Mouse (Mus musculus): ENCODE results near the gene Tradd. TPM values are rescaled to one million over a fixed set of nuclear protein-coding genes. Genes with fewer than 3 reads are reported as not detected.

The Tradd gene
- polyA plus RNA-seq (2015; fragmentation: Nextera tagmentation; extraction: Ambion mirVana) = 29.8 and 30.8 TPM in 2 replicates

GRCm38 (mm10) chr8:105264024-105264982 lies at the start of gene Tradd, which contains the start of gene Fbxl8:
TSS of gene Tradd (minus strand) at chr8:105264609.
TSS of gene Fbxl8 (plus strand) at chr8:105264648.

GRCm38 (mm10) chr8:105305211-105306145 lies 41.1 kb upstream of the Tradd start, which contains the start of gene Elmo3:
TSS of gene Elmo3 (plus strand) at chr8:105305601.

GRCm38 (mm10) chr8:105297511-105298192 lies 33.2 kb upstream of the Tradd start, which contains the start of gene E2f4:
TSS of gene E2f4 (plus strand) at chr8:105297663.

GRCm38 (mm10) chr8:105295895-105296573 lies 31.6 kb upstream of the Tradd start, which contains the start of gene Exoc3l:
TSS of gene Exoc3l (minus strand) at chr8:105296101.

GRCm38 (mm10) chr8:105289805-105290460 lies 25.5 kb upstream of the Tradd start, which contains the start of gene 4931428F04Rik:
TSS of gene 4931428F04Rik (minus strand) at chr8:105289864.

GRCm38 (mm10) chr8:105275840-105276239 lies 11.4 kb upstream of the Tradd start, which contains the start of gene Nol3:
TSS of gene Nol3 (plus strand) at chr8:105276140.

GRCm38 (mm10) chr8:105269461-105269947 lies 5.1 kb upstream of the Tradd start, which contains the start of gene Hsf4:
TSS of gene Hsf4 (plus strand) at chr8:105269801.

GRCm38 (mm10) chr8:105254966-105255350 lies 9.5 kb downstream of the Tradd start, which contains the start of gene B3gnt9:
TSS of gene B3gnt9 (minus strand) at chr8:105255153.

GRCm38 (mm10) chr8:105224413-105225271 lies 39.8 kb downstream of the Tradd start, which contains the start of gene D230025D16Rik:
TSS of gene D230025D16Rik (plus strand) at chr8:105225145.

MicroRNAs within 50 kb of the gene (microRNA counts, 519-probe panel; counts per million panel counts)
- microRNA mmu-miR-328 = 2,806 counts per million, percentile 40 among the panel's probes with 10 or more counts

Small RNAs within 50 kb of the gene (microRNA-seq; reads per million reads assigned to microRNA genes)
- gene Gm27320 = not detected
- 259 reads per million, percentile 57 among the genes with 10 or more reads in this experiment for gene Mir328

Other genes with a start within 250 kb of the Tradd start
- gene Ces3a, start 216.0 kb downstream of the Tradd start, polyA plus RNA-seq (2015; fragmentation: Nextera tagmentation; extraction: Ambion mirVana) = 0.11 TPM in 1 of 2 replicates, not detected in the other
- gene Ces3b, start 180.9 kb downstream of the Tradd start, polyA plus RNA-seq (2015; fragmentation: Nextera tagmentation; extraction: Ambion mirVana) = not detected in 2 replicates
- not detected in 2 replicates for gene Ces4a, start 132.8 kb downstream of the Tradd start, polyA plus RNA-seq (2015; fragmentation: Nextera tagmentation; extraction: Ambion mirVana)
- 21.8 and 25.9 TPM in 2 replicates for gene Cbfb, start 93.9 kb downstream of the Tradd start, polyA plus RNA-seq (2015; fragmentation: Nextera tagmentation; extraction: Ambion mirVana)
- 22.8 and 25.6 TPM in 2 replicates for gene D230025D16Rik, start 39.5 kb downstream of the Tradd start, polyA plus RNA-seq (2015; fragmentation: Nextera tagmentation; extraction: Ambion mirVana)
- 24.2 and 26.3 TPM in 2 replicates for gene B3gnt9, start 9.5 kb downstream of the Tradd start, polyA plus RNA-seq (2015; fragmentation: Nextera tagmentation; extraction: Ambion mirVana)
- 5.4 and 5.7 TPM in 2 replicates for gene Fbxl8, start within 50 bp of the Tradd start, polyA plus RNA-seq (2015; fragmentation: Nextera tagmentation; extraction: Ambion mirVana)
- 0.30 and 0.31 TPM in 2 replicates for gene Hsf4, start 5.2 kb upstream of the Tradd start, polyA plus RNA-seq (2015; fragmentation: Nextera tagmentation; extraction: Ambion mirVana)
- 1.6 TPM in 2 replicates for gene Nol3, start 11.5 kb upstream of the Tradd start, polyA plus RNA-seq (2015; fragmentation: Nextera tagmentation; extraction: Ambion mirVana)
- 1.8 and 2.2 TPM in 2 replicates for gene 4931428F04Rik, start 25.3 kb upstream of the Tradd start, polyA plus RNA-seq (2015; fragmentation: Nextera tagmentation; extraction: Ambion mirVana)
- gene Exoc3l, start 31.5 kb upstream of the Tradd start, polyA plus RNA-seq (2015; fragmentation: Nextera tagmentation; extraction: Ambion mirVana) = 2.0 and 3.2 TPM in 2 replicates
- gene E2f4, start 33.1 kb upstream of the Tradd start, polyA plus RNA-seq (2015; fragmentation: Nextera tagmentation; extraction: Ambion mirVana) = 35.9 and 42.7 TPM in 2 replicates
- gene Elmo3, start 41.0 kb upstream of the Tradd start, polyA plus RNA-seq (2015; fragmentation: Nextera tagmentation; extraction: Ambion mirVana) = 12.4 and 13.3 TPM in 2 replicates
- gene Lrrc29, start 61.7 kb upstream of the Tradd start, polyA plus RNA-seq (2015; fragmentation: Nextera tagmentation; extraction: Ambion mirVana) = 2.3 and 3.2 TPM in 2 replicates
- gene Tmem208, start 61.7 kb upstream of the Tradd start, polyA plus RNA-seq (2015; fragmentation: Nextera tagmentation; extraction: Ambion mirVana) = 79.0 and 90.0 TPM in 2 replicates
- gene Fhod1, start 83.3 kb upstream of the Tradd start, polyA plus RNA-seq (2015; fragmentation: Nextera tagmentation; extraction: Ambion mirVana) = 0.85 and 1.1 TPM in 2 replicates
- gene Slc9a5, start 84.2 kb upstream of the Tradd start, polyA plus RNA-seq (2015; fragmentation: Nextera tagmentation; extraction: Ambion mirVana) = 0.39 and 0.54 TPM in 2 replicates
- gene Plekhg4, start 108.7 kb upstream of the Tradd start, polyA plus RNA-seq (2015; fragmentation: Nextera tagmentation; extraction: Ambion mirVana) = 0.48 and 0.92 TPM in 2 replicates
- gene Kctd19, start 148.9 kb upstream of the Tradd start, polyA plus RNA-seq (2015; fragmentation: Nextera tagmentation; extraction: Ambion mirVana) = not detected in 2 replicates
- 0.14 and 0.34 TPM in 2 replicates for gene Lrrc36, start 149.0 kb upstream of the Tradd start, polyA plus RNA-seq (2015; fragmentation: Nextera tagmentation; extraction: Ambion mirVana)
- gene Tppp3, start 206.9 kb upstream of the Tradd start, polyA plus RNA-seq (2015; fragmentation: Nextera tagmentation; extraction: Ambion mirVana) = 44.9 and 57.8 TPM in 2 replicates
- 19.3 and 20.5 TPM in 2 replicates for gene Zdhhc1, start 232.3 kb upstream of the Tradd start, polyA plus RNA-seq (2015; fragmentation: Nextera tagmentation; extraction: Ambion mirVana)

Data from urinary bladder, postnatal 0 days (tissue).